Mouse (Mus musculus) myocyte (in vitro differentiated cells): ENCODE data around the gene Pkp2. TPM values are rescaled to one million over a fixed set of nuclear protein-coding genes. Genes with fewer than 3 reads are reported as not detected.
"Not testable (repeated sequence)": the region's sequence is repeated elsewhere in the genome, so short reads cannot be mapped to it uniquely, and the experiment has no call there.

Source experiments
- H3K27me3 ChIP-seq: one replicate; pipeline ENCODE4 v1.6.1; 2011; ENCODE audit not compliant: control insufficient read depth, insufficient read depth, insufficient read length
- H3K36me3 ChIP-seq: one replicate; pipeline ENCODE4 v1.6.1; 2011; ENCODE audit not compliant: control insufficient read depth, insufficient read depth
- H3K4me2 ChIP-seq: one replicate; pipeline ENCODE4 v1.6.1; 2011; ENCODE audit warnings: low read depth, control low read depth
- H3K4me3 ChIP-seq: one replicate; pipeline ENCODE4 v1.5.1; 2011; ENCODE audit warnings: mild to moderate bottlenecking, control low read depth, moderate library complexity
- H3K79me2 ChIP-seq: one replicate; pipeline ENCODE4 v1.6.1; 2011; ENCODE audit not compliant: control insufficient read depth, insufficient read depth
- H3ac ChIP-seq: one replicate; pipeline ENCODE4 v1.6.1; 2011; ENCODE audit not compliant: control insufficient read depth, insufficient read length
- CEBPB ChIP-seq: IDR thresholded peaks from 2 replicates; pipeline ENCODE4 v1.6.1; 2011; ENCODE audit warnings: mild to moderate bottlenecking, moderate library complexity; ENCODE audit not compliant: poor library complexity, insufficient read depth, severe bottlenecking
- E2F4 ChIP-seq: IDR thresholded peaks from one replicate; pipeline ENCODE4 v1.6.1; 2011; ENCODE audit warnings: mild to moderate bottlenecking, control low read depth, moderate library complexity; ENCODE audit not compliant: insufficient read depth
- MAX ChIP-seq: IDR thresholded peaks from one replicate; pipeline ENCODE4 v1.6.1; 2011; ENCODE audit warnings: low read depth, mild to moderate bottlenecking, control low read depth
- MYOD1 ChIP-seq, 3 experiments: IDR thresholded peaks; one replicate each; pipeline ENCODE4 v1.6.1; 2011; ENCODE audit warnings: control low read depth in 2 of 3, low read depth in 2 of 3, mild to moderate bottlenecking in 2 of 3, moderate library complexity in 1 of 3; ENCODE audit not compliant: insufficient read length in 2 of 3, control insufficient read depth in 1 of 3
- MYOG ChIP-seq, 3 experiments: IDR thresholded peaks; one replicate each; pipeline ENCODE4 v1.6.1; 2011; ENCODE audit warnings: control low read depth in 2 of 3, low read depth in 2 of 3, mild to moderate bottlenecking in 2 of 3; ENCODE audit not compliant: insufficient read length in 2 of 3, control insufficient read depth in 1 of 3, insufficient read depth in 1 of 3
- POLR2A ChIP-seq: IDR thresholded peaks from one replicate; pipeline ENCODE4 v1.6.1; 2011; ENCODE audit warnings: low read depth, mild to moderate bottlenecking, control low read depth, moderate library complexity; ENCODE audit not compliant: insufficient read length
- POLR2AphosphoS2 ChIP-seq: IDR thresholded peaks from one replicate; pipeline ENCODE4 v1.6.1; 2011; ENCODE audit warnings: low read depth, control low read depth; ENCODE audit not compliant: insufficient read length
- REST ChIP-seq: IDR thresholded peaks from one replicate; pipeline ENCODE4 v1.6.1; 2011; ENCODE audit warnings: mild to moderate bottlenecking, control low read depth, moderate library complexity; ENCODE audit not compliant: insufficient read depth, insufficient read length
- SRF ChIP-seq: IDR thresholded peaks from one replicate; pipeline ENCODE4 v1.6.1; 2011; ENCODE audit warnings: low read depth; ENCODE audit not compliant: control insufficient read depth, insufficient read length
- TCF12 ChIP-seq: IDR thresholded peaks from one replicate; pipeline ENCODE4 v1.6.1; 2011; ENCODE audit warnings: mild to moderate bottlenecking, control low read depth; ENCODE audit not compliant: poor library complexity, insufficient read depth, severe bottlenecking
- TCF3 ChIP-seq: IDR thresholded peaks from one replicate; pipeline ENCODE4 v1.6.1; 2011; ENCODE audit warnings: low read depth, control low read depth; ENCODE audit not compliant: insufficient read length
- USF1 ChIP-seq: IDR thresholded peaks from one replicate; pipeline ENCODE4 v1.6.1; 2011; ENCODE audit warnings: low read depth, mild to moderate bottlenecking, control low read depth, moderate library complexity
- polyA plus RNA-seq: library from polyadenylated mRNA; unstranded; fragments of >200 nt; fragmentation: generic; extraction: Trizol; gene quantifications from one replicate; pipeline ENCODE4 v1.2.1, GENCODE M21; 2012; ENCODE audit warnings: missing spikeins

The Pkp2 gene
- polyA plus RNA-seq, 1 experiment: 9.1 TPM

- TF ChIP-seq TCF12 (no peak), POLR2A (no peak), POLR2AphosphoS2 (no peak), E2F4 (no peak), REST (no peak), CEBPB (no peak), MAX (no peak), USF1 (no peak), TCF3 (no peak), MYOG (IDR thresholded peaks at IDR 0.05; ENCODE audit: control insufficient read depth in 1 of 3, insufficient read depth in 1 of 3, insufficient read length in 2 of 3, low read depth in 2 of 3) (no peak), MYOD1 (IDR thresholded peaks at IDR 0.05; ENCODE audit: control insufficient read depth in 1 of 3, insufficient read length in 2 of 3, low read depth in 2 of 3) (no peak)
- Histone ChIP-seq H3ac (no peak overlapping the region), H3K4me3 (no peak overlapping the region), H3K4me2 (no peak overlapping the region), H3K27me3 (no peaks in the 10 kb centered on the region), H3K79me2 (no peaks in the 10 kb centered on the region), H3K36me3 (peaks cover 17% of the 10 kb centered on the region)
These were observed 12.7 kb downstream of the Pkp2 start for GRCm38 (mm10) chr16:16225828-16226227.

GRCm38 (mm10) chr16:16230439-16230838, 17.3 kb downstream of the Pkp2 start:
- Histone ChIP-seq H3K36me3 (peaks cover 22% of the 10 kb centered on the region), H3ac (no peak overlapping the region), H3K4me3 (no peak overlapping the region), H3K4me2 (no peak overlapping the region), H3K79me2 (no peaks in the 10 kb centered on the region), H3K27me3 (no peaks in the 10 kb centered on the region)
- no peak for TF ChIP-seq POLR2A
- TF ChIP-seq TCF3: no peak
- no peak for TF ChIP-seq MAX
- no peak for TF ChIP-seq POLR2AphosphoS2
- TF ChIP-seq SRF: no peak
- no peak for TF ChIP-seq MYOD1 (IDR thresholded peaks at IDR 0.05; ENCODE audit: control insufficient read depth in 1 of 3, insufficient read length in 2 of 3, low read depth in 2 of 3)
- TF ChIP-seq CEBPB: no peak
- TF ChIP-seq REST: no peak

GRCm38 (mm10) chr16:16233919-16234318, 20.8 kb downstream of the Pkp2 start:
- Histone ChIP-seq H3K36me3 (peaks cover 10% of the 10 kb centered on the region), H3K4me3 (no peak overlapping the region), H3ac (no peak overlapping the region), H3K27me3 (no peaks in the 10 kb centered on the region), H3K79me2 (no peaks in the 10 kb centered on the region), H3K4me2 (no peak overlapping the region)
- no peak for TF ChIP-seq USF1
- no peak for TF ChIP-seq E2F4
- no peak for TF ChIP-seq POLR2A
- no peak for TF ChIP-seq SRF

GRCm38 (mm10) chr16:16236681-16237080, 23.6 kb downstream of the Pkp2 start:
- not testable (repeated sequence) for H3K79me2 ChIP-seq, H3K27me3 ChIP-seq, H3K4me3 ChIP-seq, H3K4me2 ChIP-seq, H3ac ChIP-seq, H3K36me3 ChIP-seq

- no peaks in the 10 kb centered on the region for H3K27me3 ChIP-seq
These were observed 25.2 kb downstream of the Pkp2 start for GRCm38 (mm10) chr16:16238356-16238755.

More at GRCm38 (mm10) chr16:16238356-16238755, 25.2 kb downstream of the Pkp2 start:
- no peak overlapping the region for H3K4me3 ChIP-seq
- no peak overlapping the region for H3ac ChIP-seq
- no peak overlapping the region for H3K4me2 ChIP-seq
- peaks cover 8% of the 10 kb centered on the region for H3K36me3 ChIP-seq
- no peaks in the 10 kb centered on the region for H3K79me2 ChIP-seq
- no peak for TF ChIP-seq TCF12
- TF ChIP-seq REST: no peak
- no peak for TF ChIP-seq SRF
- no peak for TF ChIP-seq MYOD1 (IDR thresholded peaks at IDR 0.05; ENCODE audit: control insufficient read depth in 1 of 3, insufficient read length in 2 of 3, low read depth in 2 of 3)
- TF ChIP-seq MAX: no peak
- no peak for TF ChIP-seq USF1
- TF ChIP-seq TCF3: no peak
- TF ChIP-seq E2F4: no peak
- TF ChIP-seq CEBPB: no peak
- TF ChIP-seq POLR2AphosphoS2: no peak
- TF ChIP-seq POLR2A: no peak
